Mouse (Mus musculus) kidney, adult 2 months (tissue): ENCODE measurements at regions not wholly inside any gene's neighbourhood (a gene's known extent, or its start where the extent isn't known, plus 50 kb on each side); places are given as distances from the start of the nearest gene placed in this dataset.

ENCODE experiments used
- DNase-seq: peaks from one replicate; pipeline ENCODE4 v3.0.0; 2021
- H3K27ac ChIP-seq: fragments of 200-500 bp; 2 replicates; pipeline ENCODE4 v1.5.1; 2012; ENCODE audit warnings: low read depth, low read length, control low read depth, inconsistent platforms; ENCODE audit not compliant: insufficient read depth
- H3K27me3 ChIP-seq: fragments of 200-500 bp; replicated peaks from 2 replicates; pipeline ENCODE4 v1.6.1; 2012; ENCODE audit warnings: mild to moderate bottlenecking, moderate library complexity, low read length, inconsistent platforms; ENCODE audit not compliant: control insufficient read depth, insufficient read depth
- H3K36me3 ChIP-seq: fragments of 200-500 bp; 2 replicates; pipeline ENCODE4 v1.6.1; 2012; ENCODE audit warnings: mild to moderate bottlenecking, moderate library complexity, low read length, inconsistent platforms; ENCODE audit not compliant: control insufficient read depth, insufficient read depth
- H3K4me1 ChIP-seq: fragments of 200-500 bp; 2 replicates; pipeline ENCODE4 v1.6.1; 2011; ENCODE audit warnings: low read length; ENCODE audit not compliant: control insufficient read depth, insufficient read depth
- H3K4me3 ChIP-seq: fragments of 200-500 bp; 2 replicates; pipeline ENCODE4 v1.5.1; 2011; ENCODE audit warnings: mild to moderate bottlenecking, low read depth, low read length, control low read depth; ENCODE audit not compliant: insufficient read depth
- CTCF ChIP-seq: fragments of 200-500 bp; conservative IDR thresholded peaks from 2 replicates; pipeline ENCODE4 v1.5.1; 2011; ENCODE audit warnings: low read depth, mild to moderate bottlenecking, control low read depth, low read length, moderate library complexity, mixed read lengths; ENCODE audit not compliant: insufficient read depth, insufficient read length
- POLR2A ChIP-seq: fragments of 200-500 bp; IDR thresholded peaks from one replicate; pipeline ENCODE4 v1.6.1; 2011; ENCODE audit warnings: low read depth, low read length, control low read depth
- WGBS: fragments of 180-500 bp; shearing (Covaris S2); methylation state at CpG from one replicate; pipeline ENCODE4 v1.1.7; 2018; 5-methylcytosine and 5-hydroxymethylcytosine counted together

DNA sequence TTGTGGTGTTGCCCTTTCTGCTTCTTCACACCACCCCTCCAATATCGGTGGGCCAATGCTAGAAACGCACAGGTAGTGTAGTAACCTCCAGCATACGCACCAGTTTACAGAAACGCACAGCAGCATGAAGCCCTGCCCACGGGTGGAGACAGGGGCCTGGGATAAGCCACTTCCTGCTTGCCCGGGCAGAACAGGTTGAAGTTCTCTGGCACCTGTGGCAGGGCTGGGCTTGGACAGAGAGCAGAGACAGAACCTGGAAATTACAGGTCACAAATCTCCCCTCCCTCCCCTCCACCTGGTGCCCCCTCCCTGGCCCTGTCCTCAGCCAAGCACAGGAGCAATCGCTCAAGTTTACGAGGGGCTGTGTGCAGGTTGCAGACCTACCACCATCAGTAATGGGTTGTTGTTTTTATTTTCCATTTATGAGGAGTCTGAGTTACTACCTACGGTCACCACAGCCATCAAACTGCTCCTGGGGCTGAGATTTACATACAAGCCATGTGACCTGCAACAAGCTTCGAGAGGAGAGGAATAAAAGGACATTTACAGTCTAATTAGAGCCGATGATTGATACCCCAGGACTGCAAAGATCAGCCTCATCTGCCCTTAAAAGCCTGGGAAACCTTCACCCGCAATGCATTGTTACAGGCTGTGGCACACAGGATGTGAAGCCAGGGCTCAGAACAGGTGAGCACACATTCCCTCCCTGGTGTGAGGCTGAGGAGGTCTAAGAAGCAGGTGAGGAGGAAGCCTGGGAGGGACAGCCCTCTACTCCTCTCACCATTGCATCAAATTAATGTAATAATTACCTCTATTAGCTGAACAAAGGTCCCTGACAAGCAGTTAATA, 93.2 kb downstream of the Gm826 start:
- peak; percentile 74 for DNase-seq
- no peak for TF ChIP-seq POLR2A
- TF ChIP-seq CTCF = no peak
- Histone ChIP-seq H3K4me1 (peaks cover 7% of the 10 kb centered on the region; the same call in 1 of the 2 replicates), H3K4me3 (no peak overlapping the region), H3K27ac (no peak overlapping the region), H3K36me3 (no peaks in the 10 kb centered on the region), H3K27me3 (no peaks in the 10 kb centered on the region)
- 32% methylated on average over 12 of the region's 12 CpGs for WGBS

DNA sequence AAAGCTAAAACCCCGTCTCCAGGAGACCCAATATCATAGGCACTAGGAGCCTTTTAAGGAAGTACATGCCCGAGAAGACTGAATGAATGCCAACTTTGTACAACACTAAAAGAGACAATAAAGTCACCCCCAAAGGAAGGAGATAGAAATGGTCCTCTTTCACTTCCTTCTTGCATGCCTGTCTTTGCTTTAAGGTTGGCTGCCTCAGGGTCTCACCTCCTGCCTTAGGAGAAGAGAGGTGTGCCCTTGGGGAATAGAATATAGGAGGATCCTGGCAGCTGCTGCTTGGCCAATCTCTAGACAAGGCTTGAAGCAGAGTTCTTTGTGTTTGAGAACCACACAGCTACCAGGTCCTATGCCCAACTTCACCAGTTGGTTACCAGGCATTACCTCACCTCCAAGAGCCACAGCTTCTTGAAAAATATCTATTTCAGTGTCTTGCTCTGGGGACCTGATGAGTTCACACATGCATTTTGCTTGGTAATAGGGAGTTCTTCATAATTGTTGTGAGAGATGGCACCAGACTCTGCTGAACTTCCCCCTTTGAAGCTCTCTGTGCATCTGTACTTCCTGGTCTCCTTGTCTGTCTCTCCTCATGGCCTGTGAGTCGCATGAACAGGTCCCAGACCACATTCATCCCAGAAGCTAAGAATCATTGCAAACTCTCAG, 96.4 kb downstream of the Gm826 start:
- Histone ChIP-seq H3K27ac (no peak overlapping the region), H3K27me3 (no peaks in the 10 kb centered on the region), H3K36me3 (no peaks in the 10 kb centered on the region), H3K4me3 (no peak overlapping the region), H3K4me1 (peaks cover 7% of the 10 kb centered on the region; the same call in 1 of the 2 replicates)
- TF ChIP-seq CTCF (no peak), POLR2A (no peak)
- 91% methylated on average over 3 of the region's 3 CpGs for WGBS
- DNase-seq = no peak

DNA sequence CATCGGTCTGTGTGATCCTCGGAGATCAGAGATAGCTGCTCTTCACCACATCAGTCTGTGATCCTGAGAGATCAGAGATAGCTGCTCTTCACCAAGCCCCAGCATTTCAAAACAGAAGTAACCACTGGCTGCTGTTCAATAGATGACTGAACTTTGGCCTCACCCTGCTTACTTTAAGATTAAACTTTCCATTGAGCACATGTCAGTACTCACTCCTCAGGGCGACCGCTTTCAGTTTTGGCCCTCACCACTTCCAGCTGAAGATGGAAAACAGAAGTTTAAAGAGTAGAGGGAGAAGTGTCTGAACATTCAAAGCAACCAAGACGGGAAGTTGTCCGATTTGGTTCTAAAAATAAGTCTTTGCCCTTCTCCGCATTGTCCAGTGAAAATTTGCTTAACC, 97.2 kb downstream of the Gm826 start:
- WGBS = 58% methylated on average over 7 of the region's 7 CpGs

GRCm38 (mm10) chr2:160230786-160231185, 103.2 kb downstream of the Gm826 start:
- Histone ChIP-seq H3K36me3 (no peaks in the 10 kb centered on the region), H3K27ac (no peak overlapping the region), H3K4me1 (0 out of 2 replicates have a peak, but pooled peaks cover 4% of the 10 kb centered on the region), H3K27me3 (no peaks in the 10 kb centered on the region), H3K4me3 (no peak overlapping the region)
- WGBS = 40% methylated on average over 8 of the region's 8 CpGs
- DNase-seq = peak; percentile 71
- TF ChIP-seq CTCF (no peak), POLR2A (no peak)

More for the DNA sequence above, 97.2 kb downstream of the Gm826 start:
- H3K27me3 ChIP-seq = no peaks in the 10 kb centered on the region
- H3K36me3 ChIP-seq = no peaks in the 10 kb centered on the region
- H3K4me1 ChIP-seq = peaks cover 7% of the 10 kb centered on the region; the same call in 1 of the 2 replicates
- TF ChIP-seq POLR2A = no peak
- no peak for TF ChIP-seq CTCF
- peak; percentile 74 for DNase-seq
- H3K4me3 ChIP-seq = no peak overlapping the region
- H3K27ac ChIP-seq = no peak overlapping the region

DNA sequence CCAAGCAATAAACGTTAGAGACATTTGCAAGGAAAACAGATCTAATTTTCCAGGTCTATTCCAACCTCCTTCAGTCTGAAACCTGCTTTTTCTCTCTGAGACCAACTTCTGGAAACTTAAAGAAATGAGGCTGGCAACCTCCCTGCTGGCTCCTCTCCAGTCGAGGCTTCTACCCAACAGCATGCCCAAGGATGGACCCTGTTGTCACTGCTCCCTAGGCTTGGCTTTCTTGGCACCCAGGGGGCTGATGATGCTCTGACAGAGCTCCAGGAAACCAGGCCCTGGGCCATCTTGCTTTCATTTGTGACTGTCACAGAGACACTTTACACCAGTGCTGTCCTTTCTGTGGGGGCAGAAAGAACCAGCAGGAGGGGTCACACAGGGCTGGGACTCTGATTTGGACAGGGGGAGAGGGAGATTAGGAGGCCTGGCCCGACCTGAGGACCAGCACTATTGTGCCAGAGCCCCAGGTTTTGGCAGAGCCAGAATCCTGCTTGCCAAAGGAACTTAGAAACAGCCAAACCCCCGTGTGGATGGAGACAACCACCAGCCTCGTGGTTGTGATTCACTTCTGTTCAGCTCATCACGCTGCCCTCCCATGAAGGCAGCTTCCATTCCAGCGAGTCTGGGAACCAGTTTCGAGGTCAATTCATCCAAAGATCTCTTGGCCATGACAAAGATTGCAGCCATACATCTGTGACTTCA, 105.5 kb downstream of the Gm826 start:
- Histone ChIP-seq H3K27me3 (no peaks in the 10 kb centered on the region), H3K27ac (no peak overlapping the region), H3K4me1 (peaks cover 4% of the 10 kb centered on the region; the same call in 1 of the 2 replicates), H3K36me3 (no peaks in the 10 kb centered on the region), H3K4me3 (no peak overlapping the region)
- DNase-seq = no peak
- TF ChIP-seq POLR2A (no peak), CTCF (no peak)
- WGBS = 78% methylated on average over 8 of the region's 8 CpGs

DNA sequence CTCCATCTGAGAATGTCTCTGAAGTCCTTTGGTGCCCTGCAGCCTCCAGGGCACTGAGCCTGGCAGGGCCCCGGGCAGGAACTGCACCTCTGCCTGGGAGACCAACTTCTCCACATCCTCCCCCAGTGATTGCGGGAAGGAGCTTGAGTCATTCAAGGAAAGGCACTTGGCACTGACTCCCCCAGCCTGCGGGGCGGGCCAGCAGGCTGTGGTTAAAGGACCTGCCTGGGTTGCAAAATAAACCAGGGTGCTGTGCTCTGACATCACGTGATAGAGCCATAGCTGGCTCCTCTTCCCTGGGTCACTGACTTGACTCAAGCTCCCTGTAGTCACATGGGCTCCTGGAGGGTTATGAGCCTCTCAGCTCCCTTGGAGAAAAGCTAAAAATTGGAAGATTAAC, 108.5 kb downstream of the Gm826 start:
- DNase-seq = peak; percentile 84
- Histone ChIP-seq H3K27ac (no peak overlapping the region), H3K36me3 (no peaks in the 10 kb centered on the region), H3K4me1 (no peaks in the 10 kb centered on the region; the same call in 1 of the 2 replicates), H3K4me3 (no peak overlapping the region), H3K27me3 (no peaks in the 10 kb centered on the region)
- no peak for TF ChIP-seq CTCF
- 30% methylated on average over 5 of the region's 5 CpGs for WGBS

DNA sequence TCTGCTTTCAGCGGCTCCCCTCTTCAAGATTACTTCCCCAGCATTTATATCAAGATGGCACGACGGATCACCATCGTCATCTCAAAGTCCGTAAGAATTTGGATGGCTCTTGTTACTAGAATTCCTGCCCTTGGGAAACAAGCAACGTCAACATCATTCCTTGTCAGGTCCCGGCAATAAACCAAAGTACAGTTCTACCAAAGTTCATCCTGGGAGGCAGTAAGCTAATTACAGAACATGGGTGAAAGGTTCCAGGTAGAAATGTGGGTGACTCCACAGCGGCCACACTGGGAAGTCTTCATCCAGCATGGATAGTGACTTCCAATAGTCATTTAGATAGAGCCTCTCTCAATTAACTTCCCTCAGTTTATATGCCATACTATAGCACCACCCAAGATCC, 110.6 kb downstream of the Gm826 start:
- peak; percentile 82 for DNase-seq
- H3K36me3 ChIP-seq = no peaks in the 10 kb centered on the region
- H3K27ac ChIP-seq = no peak overlapping the region
- TF ChIP-seq CTCF (no peak), POLR2A (no peak)
- no peaks in the 10 kb centered on the region; the same call in 1 of the 2 replicates for H3K4me1 ChIP-seq
- H3K27me3 ChIP-seq = no peaks in the 10 kb centered on the region
- H3K4me3 ChIP-seq = no peak overlapping the region
- WGBS = 60% methylated on average over 8 of the region's 8 CpGs
